Mouse (Mus musculus): ENCODE results near the gene Krtap28-10.

- TF ChIP-seq CTCF (IDR thresholded peaks at IDR 0.05) (no peak), EP300 (IDR thresholded peaks at IDR 0.05; ENCODE audit: insufficient read depth, low read depth, low read length) (no peak), POLR2A (IDR thresholded peaks at IDR 0.05; ENCODE audit: insufficient read depth, low read depth, low read length) (no peak)
Measured at GRCm38 (mm10) chr1:83015329-83015879, 26.9 kb downstream of the Krtap28-10 start.

All from heart, adult 2 months (tissue).